ENCODE assay signal across 26 mouse cellular contexts in the genomic region with DNA sequence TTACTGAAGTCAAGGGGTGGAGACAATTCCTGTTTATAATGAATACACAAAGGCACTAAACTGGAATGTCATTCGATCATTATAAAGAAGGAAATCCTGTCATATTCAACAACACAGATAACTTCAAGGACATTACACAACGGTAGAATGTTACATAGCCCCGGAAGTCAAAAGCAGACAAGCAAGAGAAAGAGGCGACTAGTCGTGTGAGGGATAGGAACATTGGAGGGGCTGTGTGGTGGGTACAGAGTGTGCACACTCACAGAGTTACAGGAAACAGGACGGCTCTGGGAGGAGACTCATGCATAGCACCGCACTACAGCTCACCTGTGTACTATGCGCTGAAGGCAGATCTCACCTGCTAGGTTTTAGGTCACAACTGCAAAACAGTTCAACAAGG.
DNase-seq lines count a peak whose midpoint lies in the region; ATAC-seq lines count a peak whose summit lies in the region.
"Had no signal": no experiment of that assay in that cellular context is flagged by ENCODE, and none has a peak within 500 bp of the region (broad histone marks: within the 10 kb centered on the region; RNA-seq: fewer than 3 reads in every experiment).

No protein-coding gene starts in this region.

- no peak overlapping the region for H3K4me3 ChIP-seq in hindbrain, embryonic 15.5 days
- no peak overlapping the region for H3K4me3 ChIP-seq in hindbrain, embryonic 11.5 days (ENCODE audit: low read depth, low read length)
- H3K4me3 ChIP-seq in lung, embryonic 16.5 days (ENCODE audit: low read length), result no peak overlapping the region
- H3K4me3 ChIP-seq: embryonic facial prominence, embryonic 12.5 days; embryonic facial prominence, embryonic 15.5 days; heart, adult 2 months; heart, embryonic 10.5 days; heart, embryonic 13.5 days; hindbrain, embryonic 13.5 days had no signal

- peaks cover 6% of the 10 kb centered on the region; the same call in 1 of the 2 replicates for H3K36me3 ChIP-seq in hindbrain, embryonic 15.5 days
- H3K36me3 ChIP-seq in hindbrain, embryonic 11.5 days (ENCODE audit: control insufficient read depth, insufficient read depth, low read length), result peaks cover 7% of the 10 kb centered on the region; the same call in 1 of the 2 replicates
- peaks cover 5% of the 10 kb centered on the region for H3K36me3 ChIP-seq in lung, embryonic 16.5 days (ENCODE audit: control insufficient read depth, insufficient read depth, low read length)
- H3K36me3 ChIP-seq: G1E had no signal

- H3K4me1 ChIP-seq in hindbrain, embryonic 15.5 days (replicated peaks), result no peaks in the 10 kb centered on the region
- H3K4me1 ChIP-seq in hindbrain, embryonic 11.5 days (replicated peaks; ENCODE audit: control insufficient read depth, insufficient read depth, low read length), result no peaks in the 10 kb centered on the region
- H3K4me1 ChIP-seq in lung, embryonic 16.5 days (replicated peaks; ENCODE audit: control insufficient read depth, insufficient read depth, low read length), result no peaks in the 10 kb centered on the region; the same call in 1 of the 2 replicates
- H3K4me1 ChIP-seq: embryonic facial prominence, embryonic 12.5 days; embryonic facial prominence, embryonic 15.5 days; hindbrain, embryonic 13.5 days had no signal

- no peak overlapping the region for H3K4me2 ChIP-seq in hindbrain, embryonic 15.5 days
- H3K4me2 ChIP-seq in hindbrain, embryonic 11.5 days (replicated peaks; ENCODE audit: low read depth, low read length), result no peak overlapping the region
- no peak overlapping the region for H3K4me2 ChIP-seq in lung, embryonic 16.5 days (ENCODE audit: low read depth, low read length)
- H3K4me2 ChIP-seq: embryonic facial prominence, embryonic 12.5 days; embryonic facial prominence, embryonic 15.5 days; heart, embryonic 13.5 days; hindbrain, embryonic 13.5 days had no signal

- DNase-seq in hindbrain, embryonic 11.5 days (ENCODE audit: low spot score), result no peak
- peak; percentile 37 for DNase-seq in lung, postnatal 10 days
- DNase-seq in lung, postnatal 36 days, result peak; percentile 59
- no peak for DNase-seq in left cerebral cortex, postnatal 14 days (ENCODE audit: low spot score in 2 of 2)
- no peak for DNase-seq in kidney, postnatal 10 days
- DNase-seq: adrenal gland, postnatal 14 days; B cell, adult 2 months; cerebellum, adult 11 months; cerebellum, adult 2 months; cerebellum, adult 9-11 months; cerebellum, postnatal 25 days; gastrocnemius, postnatal 25 days; heart, adult 2 months; heart, postnatal 14 days had no signal

- H3K27me3 ChIP-seq in hindbrain, embryonic 15.5 days, result no peaks in the 10 kb centered on the region
- H3K27me3 ChIP-seq in hindbrain, embryonic 11.5 days (ENCODE audit: control insufficient read depth, insufficient read depth, low read length), result no peaks in the 10 kb centered on the region
- no peaks in the 10 kb centered on the region for H3K27me3 ChIP-seq in lung, embryonic 16.5 days (ENCODE audit: control insufficient read depth, insufficient read depth, low read depth, low read length)
- H3K27me3 ChIP-seq: CH12.LX; embryonic facial prominence, embryonic 12.5 days; embryonic facial prominence, embryonic 15.5 days; heart, embryonic 13.5 days; hindbrain, embryonic 13.5 days; Patski had no signal

- ATAC-seq in hindbrain, embryonic 15.5 days (ENCODE audit: low FRiP score, low read depth), result 0 out of 2 replicates have a peak, but pooled peaks have one; percentile 19
- ATAC-seq in hindbrain, embryonic 11.5 days (ENCODE audit: low FRiP score), result no peak
- ATAC-seq in lung, embryonic 16.5 days (ENCODE audit: low read depth), result peak; percentile 61
- ATAC-seq: forebrain, embryonic 14.5 days; hindbrain, postnatal 0 days; Patski had no signal

- 93% methylated on average over 8 of the region's 8 CpGs for WGBS in hindbrain, embryonic 15.5 days
- 92% methylated on average over 8 of the region's 8 CpGs for WGBS in hindbrain, embryonic 11.5 days
- 63% methylated on average over 8 of the region's 8 CpGs for WGBS in lung, embryonic 16.5 days

- intact Hi-C loops in left cerebral cortex, postnatal 14 days (cut with DNase I), result loop anchor here (10.0 kb wide), 2 partner anchors 445 to 875 kb away; partner anchors contain the start of gene Kcnip4

- H3K9me3 ChIP-seq in hindbrain, embryonic 15.5 days, result no peaks in the 10 kb centered on the region
- H3K9me3 ChIP-seq in hindbrain, embryonic 11.5 days (ENCODE audit: control insufficient read depth, low read length), result no peaks in the 10 kb centered on the region
- H3K9me3 ChIP-seq in lung, embryonic 16.5 days (ENCODE audit: control insufficient read depth, low read length), result no peaks in the 10 kb centered on the region
- H3K9me3 ChIP-seq: embryonic facial prominence, embryonic 12.5 days; embryonic facial prominence, embryonic 15.5 days; G1E; heart, embryonic 10.5 days; heart, embryonic 13.5 days; hindbrain, embryonic 13.5 days had no signal

- H3K27ac ChIP-seq in hindbrain, embryonic 15.5 days (replicated peaks), result no peak overlapping the region
- no peak overlapping the region for H3K27ac ChIP-seq in hindbrain, embryonic 11.5 days (ENCODE audit: low read depth, low read length)
- H3K27ac ChIP-seq in lung, embryonic 16.5 days (ENCODE audit: low read length), result peak overlapping the region; percentile 53; the same call in 1 of the 2 replicates
- H3K27ac ChIP-seq: embryonic facial prominence, embryonic 12.5 days; embryonic facial prominence, embryonic 15.5 days; heart, adult 2 months; heart, embryonic 10.5 days; heart, embryonic 13.5 days; hindbrain, embryonic 13.5 days; hindbrain, postnatal 0 days had no signal

- no peak overlapping the region for H3K9ac ChIP-seq in hindbrain, embryonic 15.5 days
- H3K9ac ChIP-seq in hindbrain, embryonic 11.5 days (ENCODE audit: low read depth, low read length), result no peak overlapping the region
- no peak overlapping the region for H3K9ac ChIP-seq in lung, embryonic 16.5 days (ENCODE audit: low read length)
- H3K9ac ChIP-seq: embryonic facial prominence, embryonic 12.5 days; embryonic facial prominence, embryonic 15.5 days; heart, embryonic 13.5 days; hindbrain, embryonic 13.5 days had no signal

Comparison
In these comparisons a context has a peak if more than half of its experiments do, and no peak if none do; other contexts are left out.
1. DNase-seq: peak in lung, postnatal 10 days (single experiment) and lung, postnatal 36 days (single experiment); none in hindbrain, embryonic 11.5 days (single experiment), left cerebral cortex, postnatal 14 days (0 of 2) and kidney, postnatal 10 days (single experiment).